Mouse (Mus musculus): ENCODE measurements around the gene Tex33.

- TF ChIP-seq POLR2A (IDR thresholded peaks at IDR 0.05; ENCODE audit: borderline replicate concordance, control insufficient read depth, low read depth, low read length) (no peak), CTCF (IDR thresholded peaks at IDR 0.05; ENCODE audit: control insufficient read depth, insufficient read depth, low read length) (no peak)
Observed at GRCm38 (mm10) chr15:78413083-78413718, 17.5 kb upstream of the Tex33 start.

Data from bone marrow, adult 2 months (tissue).